Mouse (Mus musculus): Measurements from ENCODE around the gene Slc2a10.
"Not testable (repeated sequence)": the region's sequence is repeated elsewhere in the genome, so short reads cannot be mapped to it uniquely, and the experiment has no call there.

Gene Slc2a10

DNA sequence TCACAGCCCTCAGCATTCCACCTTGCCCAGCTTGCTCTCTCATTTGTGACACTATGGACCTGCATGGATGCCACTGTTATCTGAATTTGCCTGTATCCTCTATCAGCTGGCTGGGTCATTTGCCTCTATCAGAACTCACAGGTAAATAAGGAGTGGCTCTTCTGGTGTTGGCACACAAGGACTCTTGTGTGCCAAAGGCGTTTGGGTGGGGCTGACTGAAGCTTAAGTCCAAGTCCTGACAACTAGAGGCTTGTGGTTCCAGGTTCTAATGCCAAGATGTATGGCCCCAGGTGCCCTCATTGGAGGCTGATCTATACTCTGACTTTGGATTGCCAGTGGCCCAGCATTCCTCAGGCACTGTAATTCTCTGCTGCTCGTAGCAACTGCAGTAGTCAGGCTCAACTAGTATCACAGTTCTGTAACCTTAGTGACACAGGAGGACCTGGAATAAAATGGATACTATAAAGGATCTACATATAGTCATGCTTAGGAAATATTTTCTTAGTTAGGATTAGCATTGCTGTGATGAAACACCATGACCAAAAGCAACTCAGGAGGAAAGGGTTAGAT, 5.8 kb upstream of the Slc2a10 start:
- intact Hi-C loops (cut with DNase I) = no loop called here

DNA sequence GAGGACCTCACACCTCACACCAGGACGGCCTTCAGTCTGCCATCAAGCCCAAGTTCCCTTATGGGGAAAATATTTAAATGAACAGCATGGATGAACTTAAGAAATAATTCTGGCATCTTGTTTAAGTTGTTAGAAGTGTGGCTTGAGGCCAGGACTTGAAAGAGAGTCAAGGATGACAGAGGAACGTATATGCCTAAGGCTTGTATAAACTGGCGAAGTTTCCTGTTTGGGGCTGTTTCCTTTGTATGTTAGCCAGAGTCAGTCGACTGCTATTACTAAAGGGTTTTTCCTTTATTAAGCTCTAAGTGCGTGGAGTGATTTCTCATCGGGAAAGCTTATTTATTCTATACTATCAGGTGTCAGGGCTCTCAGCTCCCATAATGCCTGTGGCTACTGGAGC, 4.8 kb upstream of the Slc2a10 start:
- intact Hi-C loops (cut with DNase I) = no loop called here

DNA sequence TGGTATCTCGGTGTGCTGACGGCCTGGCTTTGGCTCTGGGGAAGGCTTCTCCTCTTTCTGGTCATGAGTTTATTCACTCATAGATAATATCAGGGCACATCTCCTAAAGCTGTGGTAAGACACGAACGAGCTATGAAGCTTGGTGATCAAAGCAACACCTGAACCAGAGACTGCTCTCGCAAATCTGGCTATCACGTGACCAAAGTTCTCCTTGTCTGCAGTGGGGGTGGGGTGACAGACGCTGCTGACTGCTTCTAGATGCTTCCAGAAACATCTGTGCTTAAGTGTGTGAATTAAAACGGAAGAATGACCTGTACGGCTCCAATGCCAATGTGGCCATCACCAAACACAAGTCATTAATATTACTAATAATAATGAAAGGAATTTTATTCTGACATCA, 6.1 kb downstream of the Slc2a10 start:
- intact Hi-C loops (cut with DNase I) = no loop called here

DNA sequence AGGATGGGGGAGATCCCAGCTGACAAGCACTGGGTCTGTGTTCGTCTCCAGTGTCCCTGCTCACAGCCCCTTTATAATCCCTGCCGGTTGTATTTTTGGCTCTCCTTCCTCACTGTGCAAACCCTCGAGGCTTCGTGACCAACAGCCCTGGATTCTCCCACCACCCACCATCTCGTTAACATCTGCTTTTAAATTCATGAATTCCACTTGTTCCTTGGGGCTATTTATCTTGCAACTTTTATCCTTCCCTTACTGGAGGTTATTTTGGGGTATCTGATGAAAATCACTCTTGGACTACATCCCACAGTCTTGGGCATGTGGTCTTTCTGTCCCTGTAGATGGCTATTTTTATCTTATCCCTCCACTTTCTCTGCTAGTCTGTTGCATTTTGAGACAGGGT, 6.9 kb downstream of the Slc2a10 start:
- intact Hi-C loops (cut with DNase I) = no loop called here

DNA sequence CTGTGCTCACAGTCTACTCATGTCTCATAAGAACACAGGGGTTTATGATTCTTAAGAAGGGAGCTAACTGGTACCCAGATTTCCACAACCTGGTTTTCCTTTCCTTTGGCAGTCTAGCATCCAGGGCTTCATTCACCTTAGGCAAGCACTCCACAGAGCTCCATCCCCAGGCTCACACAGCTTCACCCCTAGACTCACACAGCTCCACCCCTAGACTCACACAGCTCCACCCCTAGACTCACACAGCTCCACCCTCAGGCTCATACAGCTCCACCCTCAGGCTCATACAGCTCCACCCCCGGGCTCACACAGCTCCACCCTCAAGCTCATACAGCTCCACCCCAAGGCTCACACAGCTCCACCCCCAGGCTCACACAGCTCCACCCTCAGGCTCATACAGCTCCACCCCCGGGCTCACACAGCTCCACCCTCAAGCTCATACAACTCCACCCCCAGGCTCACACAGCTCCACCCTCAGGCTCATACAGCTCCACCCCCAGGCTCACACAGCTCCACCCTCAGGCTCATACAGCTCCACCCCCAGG, 7.4 kb downstream of the Slc2a10 start:
- intact Hi-C loops (cut with DNase I) = not testable (repeated sequence)

DNA sequence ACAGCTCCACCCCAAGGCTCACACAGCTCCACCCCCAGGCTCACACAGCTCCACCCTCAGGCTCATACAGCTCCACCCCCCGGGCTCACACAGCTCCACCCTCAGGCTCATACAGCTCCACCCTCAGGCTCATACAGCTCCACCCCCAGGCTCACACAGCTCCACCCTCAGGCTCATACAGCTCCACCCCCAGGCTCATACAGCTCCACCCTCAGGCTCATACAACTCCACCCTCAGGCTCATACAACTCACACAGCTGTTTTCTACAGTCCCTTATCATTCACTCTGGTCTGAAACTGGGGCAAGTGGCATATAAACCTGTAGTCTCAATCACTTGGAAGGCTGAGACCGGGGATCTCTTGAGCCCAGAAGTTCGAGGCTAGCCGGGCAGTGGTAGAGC, 7.9 kb downstream of the Slc2a10 start:
- intact Hi-C loops (cut with DNase I) = not testable (repeated sequence)

DNA sequence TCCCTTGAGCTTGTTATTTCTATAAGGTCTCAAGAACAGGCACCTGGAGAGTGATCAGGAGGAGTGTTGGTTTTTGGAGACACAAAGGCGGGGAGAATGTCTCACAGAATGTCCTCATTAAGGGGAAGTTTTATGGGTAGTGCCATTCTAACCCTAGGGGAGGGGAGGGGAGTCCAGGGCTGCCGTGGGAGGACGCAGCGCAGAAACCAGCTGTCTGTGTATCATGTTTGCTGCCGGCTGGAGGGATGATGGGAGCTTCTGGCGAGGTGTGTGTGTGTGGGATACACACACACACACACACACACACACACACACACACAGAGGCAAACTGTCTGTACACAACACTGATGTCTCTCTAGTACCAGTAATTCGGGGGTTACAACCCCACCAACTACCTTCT, 8.8 kb downstream of the Slc2a10 start:
- intact Hi-C loops (cut with DNase I) = no loop called here

DNA sequence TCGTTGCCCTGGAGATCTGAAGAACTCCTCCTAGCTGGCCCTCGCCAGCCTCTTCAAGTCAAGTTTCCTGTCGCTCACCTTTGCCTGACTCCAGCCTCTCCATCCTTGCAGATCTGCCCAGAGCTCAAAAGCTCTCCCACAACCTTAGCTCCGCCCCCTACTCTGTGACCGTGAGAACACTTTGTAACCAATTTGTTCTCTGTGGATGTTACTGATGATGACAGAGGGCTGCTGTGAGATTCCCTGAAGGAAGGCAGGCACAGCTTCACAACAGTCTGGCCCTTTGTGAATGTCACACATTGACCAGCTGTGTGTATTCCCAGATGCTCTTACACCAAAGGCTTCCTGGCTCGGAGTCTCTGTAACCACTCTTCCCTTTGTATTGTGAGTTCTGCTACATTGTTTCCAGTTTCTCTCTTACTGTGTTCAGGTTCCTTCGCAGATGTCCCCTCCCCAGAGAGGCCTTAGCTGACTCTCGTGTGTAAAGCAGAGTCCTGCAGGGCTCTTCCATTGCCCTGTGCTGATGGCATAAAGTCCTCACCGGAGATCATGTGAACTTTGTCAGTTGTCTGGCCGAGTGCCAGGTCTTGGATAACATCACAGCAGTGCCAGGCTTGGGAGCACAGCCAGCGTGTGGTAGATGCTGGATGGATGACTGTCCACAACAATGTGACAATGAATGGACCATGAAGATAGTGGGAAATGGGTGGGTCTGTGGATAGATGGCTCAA, 9.4 kb downstream of the Slc2a10 start:
- intact Hi-C loops (cut with DNase I) = no loop called here

DNA sequence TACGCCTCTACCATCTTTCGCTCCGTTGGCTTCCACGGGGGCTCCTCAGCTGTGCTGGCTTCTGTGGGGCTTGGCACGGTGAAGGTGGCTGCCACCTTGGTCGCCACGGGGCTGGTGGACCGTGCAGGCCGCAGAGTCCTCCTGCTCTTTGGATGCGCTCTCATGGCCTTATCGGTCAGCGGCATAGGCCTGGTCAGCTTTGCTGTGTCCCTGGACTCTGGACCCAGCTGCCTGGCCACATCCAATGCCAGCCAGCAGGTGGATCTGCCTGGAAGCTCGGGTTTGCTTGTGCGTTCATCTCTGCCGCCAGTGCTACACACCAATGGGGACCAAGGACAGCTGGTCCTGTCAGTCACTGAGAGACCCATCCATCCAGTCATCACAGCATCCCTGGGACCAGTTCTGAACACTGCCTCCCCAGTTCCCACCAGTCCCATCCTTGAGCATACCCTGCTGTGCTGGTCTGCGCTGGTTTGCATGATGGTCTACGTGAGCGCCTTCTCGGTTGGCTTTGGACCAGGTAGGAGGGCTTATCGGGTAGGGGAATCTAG, 11.7 kb downstream of the Slc2a10 start:
- intact Hi-C loops (cut with DNase I) = no loop called here

DNA sequence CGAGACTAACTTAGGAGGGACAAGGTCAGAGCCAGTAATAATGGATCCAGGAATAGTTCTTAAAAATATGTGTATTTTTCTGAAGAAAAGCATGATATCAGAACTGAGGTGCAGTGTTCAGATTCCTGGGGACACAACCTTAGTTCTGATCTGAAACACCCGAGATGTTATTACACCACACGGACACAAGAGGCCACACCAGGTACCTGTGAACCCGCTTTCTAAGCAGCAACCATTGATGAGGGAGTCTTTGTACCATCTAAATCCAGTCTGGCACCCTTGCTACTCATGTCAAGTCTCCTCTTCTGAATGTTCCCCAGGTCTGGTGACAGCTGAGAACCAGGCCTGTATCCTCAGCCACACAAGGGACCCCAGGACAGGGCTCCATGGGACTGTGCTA, 22.0 kb downstream of the Slc2a10 start:
- intact Hi-C loops (cut with DNase I) = no loop called here

DNA sequence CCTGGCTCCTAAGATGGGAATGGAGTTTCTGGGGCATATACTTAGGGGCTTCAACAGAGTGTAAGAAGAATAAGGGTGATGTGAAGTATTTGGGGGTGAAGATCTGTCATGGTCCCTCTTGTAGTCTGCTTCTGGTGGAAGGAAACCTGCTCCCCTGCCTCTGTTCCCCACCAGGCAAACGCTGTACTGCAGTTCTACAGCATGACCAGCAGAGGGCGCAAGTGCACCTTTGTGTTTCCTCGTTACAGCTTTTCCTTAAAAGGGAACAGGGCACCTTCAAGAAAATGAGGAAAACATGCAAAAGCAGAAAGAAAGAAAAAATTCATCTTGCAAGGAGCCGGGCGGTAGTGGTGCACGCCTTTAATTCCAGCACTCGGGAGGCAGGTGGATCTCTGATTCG, 25.5 kb downstream of the Slc2a10 start:
- intact Hi-C loops (cut with DNase I) = loop anchor here (2.0 kb wide), 1 partner anchor 224 kb away; no protein-coding TSS in a partner anchor

DNA sequence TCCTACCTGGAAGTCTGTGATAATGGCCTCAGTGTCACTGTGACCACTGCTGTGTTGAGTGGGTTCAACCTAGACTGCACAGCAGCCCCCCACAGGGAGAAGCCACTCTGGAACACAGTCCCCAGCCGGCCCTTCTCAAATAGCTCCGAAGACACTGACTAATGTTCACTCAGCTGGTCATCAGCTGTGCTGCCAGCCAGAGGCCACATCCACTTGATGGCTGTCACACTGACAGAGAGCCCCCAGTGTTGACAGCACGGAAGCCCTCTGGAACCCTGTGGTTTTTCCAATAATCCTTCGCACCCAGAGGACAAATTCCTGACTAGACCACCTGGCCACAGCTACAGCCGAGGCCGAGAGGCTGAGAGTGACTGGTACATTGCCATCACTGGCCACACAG, 30.2 kb downstream of the Slc2a10 start:
- intact Hi-C loops (cut with DNase I) = no loop called here

DNA sequence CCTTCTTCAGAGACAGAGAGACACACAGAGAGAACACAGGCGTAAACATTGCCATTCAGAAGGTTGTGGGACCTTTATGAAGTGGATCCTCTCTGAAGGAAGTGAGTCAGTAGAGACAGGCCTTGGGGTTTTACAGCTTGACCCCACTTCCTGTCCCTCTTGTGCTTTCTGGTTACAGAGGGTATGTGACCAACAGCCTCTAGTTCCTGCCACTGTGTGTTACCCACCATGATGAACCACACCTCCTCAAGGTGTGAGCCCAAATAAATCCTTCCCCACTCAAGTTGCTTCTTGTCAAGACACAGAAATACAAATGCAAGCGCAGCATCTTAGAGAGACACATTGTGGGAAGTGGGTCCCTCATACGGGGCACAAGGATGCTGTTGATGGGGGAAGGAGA, 37.4 kb downstream of the Slc2a10 start:
- intact Hi-C loops (cut with DNase I) = no loop called here

DNA sequence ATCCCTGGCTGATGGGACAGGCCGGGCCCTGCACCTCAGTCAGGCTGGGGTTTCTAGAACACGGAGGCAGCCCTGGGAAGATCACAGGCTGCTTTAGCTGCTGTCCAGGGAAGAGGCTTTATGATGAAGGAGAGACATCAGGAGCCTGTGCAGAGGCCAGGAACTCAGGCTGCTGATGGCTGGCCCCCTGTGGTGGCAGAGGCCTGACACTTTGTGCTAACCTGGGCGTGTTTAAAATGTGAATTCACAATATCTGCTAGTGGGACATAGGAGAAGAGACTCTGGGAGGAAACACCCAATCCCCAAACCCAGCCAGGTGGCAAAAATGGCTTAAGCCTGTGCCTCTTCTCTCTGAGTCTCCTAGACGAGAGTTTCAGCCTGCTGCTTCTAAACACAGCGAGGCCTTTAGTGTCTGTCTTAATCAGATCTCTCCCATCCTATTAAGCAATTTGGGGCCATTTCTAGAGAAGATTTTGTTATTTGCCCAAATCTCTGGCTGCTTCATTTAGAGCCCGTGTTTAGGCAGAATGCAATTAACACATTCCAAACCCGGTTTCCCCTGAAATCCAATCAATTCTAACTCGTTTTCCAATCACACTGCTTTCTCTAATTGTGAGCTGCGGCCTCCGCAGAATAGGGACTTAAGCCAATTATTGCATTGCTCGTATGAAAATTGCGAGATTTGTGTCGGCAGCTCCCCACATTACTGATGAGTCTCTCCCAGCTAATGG, 39.5 kb downstream of the Slc2a10 start:
- intact Hi-C loops (cut with DNase I) = no loop called here

DNA sequence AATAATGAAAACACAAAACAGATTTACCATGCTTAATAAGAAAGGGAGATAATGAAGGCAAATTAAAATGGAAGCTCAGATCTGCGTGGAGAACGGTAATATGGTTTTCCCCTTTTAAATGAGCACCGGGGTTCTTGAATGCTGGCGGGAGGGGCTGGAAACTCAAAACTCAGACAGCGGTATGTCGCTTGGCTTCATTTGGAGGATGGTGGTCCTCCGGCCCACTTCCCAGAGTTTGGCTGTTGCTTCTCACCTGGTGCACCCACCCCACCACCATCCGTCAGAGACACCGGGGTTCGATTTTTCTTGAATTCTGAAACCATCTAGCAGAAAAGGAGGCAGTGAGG, 40.1 kb downstream of the Slc2a10 start:
- intact Hi-C loops (cut with DNase I) = no loop called here

DNA sequence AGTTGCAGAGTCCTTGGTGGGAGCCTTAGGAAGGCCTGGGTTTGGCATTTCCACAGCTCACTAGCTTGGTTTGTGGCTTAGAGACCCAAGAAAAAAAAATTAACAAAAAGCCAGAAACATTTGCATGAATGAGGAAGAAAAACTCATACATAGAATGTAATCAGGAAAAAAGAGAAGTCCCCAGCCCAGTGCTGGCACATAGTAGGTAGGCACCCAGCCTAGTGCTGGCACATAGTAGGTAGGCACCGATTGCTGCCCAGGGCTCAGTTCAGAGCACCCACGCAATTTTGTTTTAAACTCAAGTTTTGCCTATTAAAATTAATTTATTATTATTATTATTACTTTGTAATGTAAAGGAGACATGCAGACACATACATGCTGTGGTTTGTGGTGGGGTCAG, 42.1 kb downstream of the Slc2a10 start:
- intact Hi-C loops (cut with DNase I) = no loop called here

DNA sequence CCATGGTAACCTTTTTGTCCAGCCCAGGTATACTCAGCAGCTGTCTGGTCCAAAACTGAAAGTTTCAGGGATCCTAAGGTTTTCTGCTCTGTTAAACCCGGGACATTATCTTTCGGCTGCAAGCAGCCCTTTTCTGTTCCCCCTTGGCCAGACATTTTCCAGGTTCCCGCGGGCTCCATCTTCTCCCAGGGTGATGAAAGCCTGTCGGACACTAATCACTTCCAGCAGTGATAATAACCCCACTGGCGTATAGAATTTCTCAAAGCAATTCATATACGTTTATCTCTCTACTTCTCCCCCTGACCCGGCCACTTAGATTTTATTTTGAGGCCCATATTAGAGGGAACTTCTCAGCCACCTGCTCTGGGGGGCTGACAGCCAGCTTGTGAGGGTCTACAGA, 42.8 kb downstream of the Slc2a10 start:
- intact Hi-C loops (cut with DNase I) = no loop called here

DNA sequence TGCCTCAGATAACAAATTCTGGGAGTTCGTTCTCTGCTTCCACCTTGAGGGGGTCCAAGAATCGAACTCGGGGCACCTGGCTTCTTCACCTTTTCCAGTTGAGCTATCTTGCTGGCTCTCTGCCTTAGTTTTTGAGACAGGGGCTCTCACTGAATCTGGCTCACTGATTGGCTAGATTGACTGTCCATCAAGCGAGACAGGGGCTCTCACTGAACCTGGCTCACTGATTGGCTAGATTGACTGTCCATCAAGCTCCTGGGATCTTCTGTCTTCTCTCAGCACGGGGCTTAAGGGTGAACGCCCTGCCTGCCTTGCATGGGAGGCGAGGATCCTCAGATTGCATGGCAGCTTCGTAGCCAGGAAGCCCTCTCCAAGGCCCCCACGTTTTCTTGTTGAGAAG, 43.8 kb downstream of the Slc2a10 start:
- intact Hi-C loops (cut with DNase I) = no loop called here

DNA sequence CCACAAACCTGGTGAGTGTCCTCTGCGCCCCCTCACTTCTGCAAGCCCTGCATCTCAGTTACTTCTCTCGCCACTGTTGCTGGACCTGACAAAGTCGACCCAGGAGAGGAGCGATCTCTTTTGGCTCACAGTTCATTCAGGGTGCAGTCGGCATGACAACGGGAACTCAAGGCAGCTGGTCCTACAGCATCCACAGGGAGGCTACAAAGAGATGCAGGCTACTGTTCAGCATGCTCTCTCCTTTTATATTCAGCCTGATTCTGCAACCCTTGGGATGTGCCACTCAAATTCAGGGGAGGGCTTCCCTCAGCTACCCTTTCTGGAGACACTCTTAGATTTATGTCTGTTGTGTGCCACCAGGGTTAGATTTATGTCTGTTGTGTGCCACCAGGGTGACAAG, 45.0 kb downstream of the Slc2a10 start:
- intact Hi-C loops (cut with DNase I) = no loop called here

DNA sequence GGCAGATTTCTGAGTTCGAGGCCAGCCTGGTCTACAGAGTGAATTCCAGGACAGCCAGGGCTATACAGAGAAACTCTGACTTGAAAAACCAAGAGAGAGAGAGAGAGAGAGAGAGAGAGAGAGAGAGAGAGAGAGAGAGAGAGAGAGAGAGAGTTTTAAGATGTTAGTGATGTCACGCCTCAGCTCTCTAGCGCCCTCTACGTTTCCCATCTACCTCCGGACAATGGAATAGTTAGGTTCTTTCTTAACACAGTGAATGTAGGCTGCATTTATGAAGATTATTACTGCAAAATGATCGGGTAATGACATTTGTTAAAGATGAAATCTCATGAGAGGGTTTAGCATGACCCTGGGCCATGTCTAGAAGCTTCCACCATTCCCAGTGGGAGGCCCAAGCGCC, 46.8 kb downstream of the Slc2a10 start:
- intact Hi-C loops (cut with DNase I) = not testable (repeated sequence)

DNA sequence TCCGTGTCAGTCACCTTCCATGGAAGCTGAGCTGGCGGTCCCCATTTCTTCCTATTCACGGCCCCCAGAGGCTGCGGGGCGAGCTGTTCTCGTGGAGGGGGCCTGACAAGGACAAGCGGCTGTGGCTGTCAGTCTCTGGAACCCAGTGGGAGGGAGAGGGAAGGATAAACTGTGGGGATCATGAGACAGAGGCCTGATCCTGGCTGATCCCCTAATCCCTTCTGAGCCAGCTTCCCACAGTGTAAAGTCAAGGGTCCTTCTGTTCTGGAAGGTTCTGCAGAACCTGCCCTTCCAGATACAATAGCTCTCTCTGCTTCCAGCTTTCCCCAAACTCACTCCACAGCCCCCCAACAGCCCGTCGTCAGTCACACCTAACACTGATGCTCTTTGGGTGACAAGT, 50.5 kb downstream of the Slc2a10 start:
- intact Hi-C loops (cut with DNase I) = no loop called here

DNA sequence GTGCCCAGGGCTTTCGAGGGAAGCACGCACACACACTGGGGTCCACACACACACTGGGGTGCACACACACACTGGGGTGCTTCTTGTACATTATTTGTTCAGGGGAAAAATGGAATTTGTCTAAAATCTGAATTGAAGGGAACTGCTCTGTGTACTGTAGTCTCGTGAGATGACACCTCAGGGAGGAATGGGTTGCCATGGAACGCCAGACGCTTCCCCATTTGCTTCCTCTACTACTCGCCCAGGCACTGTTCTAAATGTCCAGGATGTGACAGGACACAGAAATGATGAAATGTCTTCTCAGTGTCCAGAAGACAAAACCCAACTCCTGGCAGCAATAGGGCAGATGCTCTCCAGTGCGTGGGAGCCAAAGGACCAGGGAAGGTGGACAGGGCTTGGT, 53.7 kb downstream of the Slc2a10 start:
- intact Hi-C loops (cut with DNase I) = no loop called here
